Mouse (Mus musculus) NIH3T3 (cell line): ENCODE measurements around the gene Lmntd1.

Experiments used
- DNase-seq: peaks from one replicate; pipeline ENCODE4 v3.0.0-alpha.2; 2012; ENCODE audit warnings: low read depth

Lmntd1 gene

GRCm38 (mm10) chr6:145485986-145486605 lies 128.0 kb downstream of the Lmntd1 start:
- DNase-seq = no peak

- DNase-seq = no peak
These were observed 130.8 kb downstream of the Lmntd1 start for GRCm38 (mm10) chr6:145483318-145483674.

- DNase-seq = peak; percentile 47
These were observed 131.3 kb downstream of the Lmntd1 start for GRCm38 (mm10) chr6:145482656-145483317.

GRCm38 (mm10) chr6:145481938-145482337 lies 132.2 kb downstream of the Lmntd1 start:
- DNase-seq = peak; percentile 24

GRCm38 (mm10) chr6:145478821-145479271 lies 135.3 kb downstream of the Lmntd1 start:
- DNase-seq = no peak

- DNase-seq = peak; percentile 47
These were observed 136.7 kb downstream of the Lmntd1 start for GRCm38 (mm10) chr6:145477367-145477905.

- no peak for DNase-seq
These were observed 142.4 kb downstream of the Lmntd1 start for GRCm38 (mm10) chr6:145471638-145472247.

- DNase-seq = no peak
These were observed 144.7 kb downstream of the Lmntd1 start for GRCm38 (mm10) chr6:145469260-145469943.

- no peak for DNase-seq
These were observed 150.1 kb downstream of the Lmntd1 start for GRCm38 (mm10) chr6:145464027-145464426.

- DNase-seq = no peak
These were observed 151.4 kb downstream of the Lmntd1 start for GRCm38 (mm10) chr6:145462677-145463245.

- no peak for DNase-seq
These were observed 157.1 kb downstream of the Lmntd1 start for GRCm38 (mm10) chr6:145457066-145457465.

- peak; percentile 83 for DNase-seq
These were observed 163.3 kb downstream of the Lmntd1 start for GRCm38 (mm10) chr6:145450628-145451403.

GRCm38 (mm10) chr6:145448361-145448760 lies 165.8 kb downstream of the Lmntd1 start:
- peak; percentile 52 for DNase-seq

- DNase-seq = peak; percentile 84
These were observed 168.2 kb downstream of the Lmntd1 start for GRCm38 (mm10) chr6:145445811-145446500.

- peak; percentile 70 for DNase-seq
These were observed 168.7 kb downstream of the Lmntd1 start for GRCm38 (mm10) chr6:145445380-145445779.

- DNase-seq = peak; percentile 41
These were observed 171.3 kb downstream of the Lmntd1 start for GRCm38 (mm10) chr6:145442786-145443185.

GRCm38 (mm10) chr6:145441416-145442110 lies 172.6 kb downstream of the Lmntd1 start:
- peak; percentile 78 for DNase-seq

GRCm38 (mm10) chr6:145438851-145439250 lies 175.3 kb downstream of the Lmntd1 start:
- peak; percentile 57 for DNase-seq

GRCm38 (mm10) chr6:145435764-145436163 lies 178.4 kb downstream of the Lmntd1 start:
- no peak for DNase-seq

- DNase-seq = peak; percentile 45
These were observed 179.0 kb downstream of the Lmntd1 start for GRCm38 (mm10) chr6:145435156-145435555.
